Mouse (Mus musculus) megakaryocyte-erythroid progenitor cell, adult 5-6 weeks (primary cell): ENCODE measurements around the gene Palld. TPM values are rescaled to one million over a fixed set of nuclear protein-coding genes. Genes with fewer than 3 reads are reported as not detected.

ENCODE experiments used
- ATAC-seq: replicated peaks from 2 replicates; pipeline ENCODE4 v1.8.0; 2016; ENCODE audit warnings: mild to moderate bottlenecking, inconsistent platforms; ENCODE audit not compliant: severe bottlenecking, poor library complexity, low FRiP score, low TSS enrichment
- total RNA-seq, 2 experiments: library from RNA; stranded (forward) in 1 of 2; stranded (reverse) in 1 of 2; fragments of 200-1000, 215-1000 nt in 1 of 2; fragments of >200 nt in 1 of 2; fragmentation: Nextera tagmentation in 1 of 2; gene quantifications; 2 replicates each; pipeline ENCODE4 v1.2.3; 2014 to 2017

The Palld gene
- total RNA-seq, 2 experiments from 2014 or later, result 0.70 TPM; not detected in 1

DNA sequence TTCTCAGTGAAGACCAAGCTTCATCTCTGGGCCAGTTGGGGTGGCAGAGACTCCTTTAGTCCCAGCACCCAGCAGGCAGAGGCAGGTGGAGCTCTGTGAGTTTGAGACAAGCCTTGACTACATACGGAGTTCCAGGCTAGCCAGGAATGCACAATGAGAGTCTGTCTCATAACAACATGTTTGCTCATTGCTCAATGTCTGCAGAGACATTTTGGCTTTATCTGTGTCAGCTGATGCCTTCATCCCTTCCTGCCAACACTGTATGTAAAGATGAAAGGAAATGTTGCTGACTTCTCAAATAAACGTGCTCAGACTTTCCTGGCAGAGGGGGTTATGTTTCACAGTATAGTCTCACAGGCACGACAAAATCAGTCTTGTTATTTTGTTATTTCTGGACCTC, 401.6 kb downstream of the Palld start:
- no peak for ATAC-seq

DNA sequence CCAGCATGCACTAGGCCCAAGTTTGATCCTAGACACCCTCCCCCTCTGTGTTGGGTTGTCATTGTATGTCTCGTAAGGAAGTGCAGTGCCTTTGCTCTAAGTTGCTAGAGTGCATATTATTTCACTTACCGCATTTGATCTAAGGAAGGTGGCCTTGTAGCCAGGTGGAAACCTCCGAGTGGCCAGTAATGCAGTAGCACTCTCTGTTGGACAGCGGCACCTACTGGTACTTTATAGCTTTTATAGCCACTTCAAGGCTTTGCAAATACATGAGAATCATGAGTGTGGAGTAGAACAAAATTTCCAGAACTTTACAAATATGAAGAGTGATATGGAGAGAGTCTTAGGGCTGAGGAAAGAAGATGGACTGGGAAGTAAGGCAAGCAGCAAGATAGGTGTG, 403.5 kb downstream of the Palld start:
- ATAC-seq, result no peak

DNA sequence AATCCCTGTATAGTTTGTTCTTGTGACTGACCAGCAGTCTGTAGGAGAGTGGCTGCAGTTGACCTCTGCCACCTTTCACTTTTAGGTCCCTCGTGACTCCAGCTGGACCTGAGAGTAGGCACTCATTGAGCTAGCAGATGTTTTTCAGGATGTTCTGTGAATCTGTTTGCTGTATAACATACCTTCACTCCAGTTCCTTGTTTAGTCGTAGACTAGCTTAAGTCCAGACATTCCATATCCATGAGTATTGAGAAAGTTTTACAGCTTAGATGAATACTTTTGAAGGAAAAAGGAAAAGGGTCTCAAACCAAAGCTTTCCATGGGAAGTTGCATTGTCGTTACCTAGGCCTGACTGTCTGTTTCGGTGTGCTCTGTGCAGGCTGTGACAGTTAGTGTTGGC, 405.4 kb downstream of the Palld start:
- no peak for ATAC-seq

DNA sequence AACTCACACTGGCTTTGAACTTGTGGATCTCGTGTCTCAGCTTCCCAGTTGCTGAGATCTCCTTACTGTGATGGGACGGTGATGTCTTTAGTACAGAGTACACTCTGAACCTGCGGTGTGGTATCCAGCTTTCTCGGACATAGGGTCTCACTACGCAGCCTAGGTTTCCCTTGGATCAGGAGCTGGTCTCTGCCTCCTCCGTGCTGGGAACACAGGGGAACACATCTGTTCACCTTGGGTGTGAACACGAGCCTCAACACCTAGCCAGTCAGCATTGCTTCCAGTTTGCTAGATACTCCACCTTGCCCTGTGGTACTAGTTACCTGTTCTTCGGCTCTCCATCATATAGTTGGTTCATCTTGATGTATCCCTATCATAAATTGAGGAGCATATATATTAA, 413.9 kb downstream of the Palld start:
- ATAC-seq, result no peak

DNA sequence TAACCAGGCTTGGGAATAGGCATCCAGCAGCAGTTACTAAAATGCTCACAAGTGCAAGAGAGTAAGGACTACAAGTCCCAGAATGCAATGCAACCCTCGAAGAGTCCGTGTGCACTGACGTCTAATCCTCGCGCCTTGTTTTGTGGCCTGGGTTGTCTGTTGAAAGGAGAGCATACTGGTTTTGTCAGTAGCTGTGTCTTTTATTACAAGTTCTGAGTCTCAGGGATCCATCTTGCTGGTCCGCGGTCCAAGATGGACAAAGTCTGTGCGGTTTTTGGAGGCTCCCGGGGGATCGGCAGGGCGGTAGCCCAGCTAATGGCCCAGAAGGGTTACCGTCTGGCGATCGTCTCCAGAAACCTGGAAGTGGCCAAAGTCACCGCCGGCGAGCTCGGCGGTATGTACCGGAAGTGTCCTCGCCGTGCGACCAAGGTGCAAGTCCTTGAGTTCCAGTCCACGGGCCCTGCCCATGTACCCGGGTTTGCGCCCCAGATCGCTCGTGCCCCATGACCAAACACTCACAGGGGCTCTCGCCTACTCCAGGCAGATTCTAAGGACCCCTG, 414.8 kb downstream of the Palld start, which contains the start of gene Cbr4:
TSS of gene Cbr4 (plus strand) at position 138 of the 560 bp plus-strand sequence.
- ATAC-seq, result peak; percentile 99

DNA sequence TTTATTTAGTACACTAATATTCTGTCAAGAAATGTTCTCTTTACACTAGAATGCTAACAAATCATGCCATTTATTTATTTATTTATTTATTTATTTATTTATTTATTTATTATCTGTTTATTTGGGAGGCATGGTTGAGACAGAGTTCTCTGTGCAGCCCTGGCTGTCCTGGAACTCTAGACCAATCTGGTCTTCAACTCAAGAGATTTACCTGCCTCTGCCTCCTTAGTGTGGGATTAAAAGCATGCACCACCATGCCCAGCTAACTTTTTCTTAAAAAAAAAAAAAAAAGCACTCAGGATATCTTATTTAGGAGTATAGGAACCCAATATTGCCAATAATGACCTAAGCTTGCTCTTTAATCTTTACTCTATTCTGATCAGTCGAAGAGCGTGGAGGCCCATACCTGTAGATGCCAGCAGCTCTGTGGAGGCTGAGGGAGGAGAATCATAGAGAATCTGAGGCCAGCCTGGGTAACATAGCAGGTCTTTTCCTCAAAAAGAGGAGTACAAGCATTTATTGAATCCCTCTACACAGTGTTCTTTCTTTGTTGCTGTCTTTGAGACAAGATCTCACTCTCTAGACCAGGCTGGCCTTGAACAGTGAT, 415.5 kb downstream of the Palld start:
- ATAC-seq, result no peak

DNA sequence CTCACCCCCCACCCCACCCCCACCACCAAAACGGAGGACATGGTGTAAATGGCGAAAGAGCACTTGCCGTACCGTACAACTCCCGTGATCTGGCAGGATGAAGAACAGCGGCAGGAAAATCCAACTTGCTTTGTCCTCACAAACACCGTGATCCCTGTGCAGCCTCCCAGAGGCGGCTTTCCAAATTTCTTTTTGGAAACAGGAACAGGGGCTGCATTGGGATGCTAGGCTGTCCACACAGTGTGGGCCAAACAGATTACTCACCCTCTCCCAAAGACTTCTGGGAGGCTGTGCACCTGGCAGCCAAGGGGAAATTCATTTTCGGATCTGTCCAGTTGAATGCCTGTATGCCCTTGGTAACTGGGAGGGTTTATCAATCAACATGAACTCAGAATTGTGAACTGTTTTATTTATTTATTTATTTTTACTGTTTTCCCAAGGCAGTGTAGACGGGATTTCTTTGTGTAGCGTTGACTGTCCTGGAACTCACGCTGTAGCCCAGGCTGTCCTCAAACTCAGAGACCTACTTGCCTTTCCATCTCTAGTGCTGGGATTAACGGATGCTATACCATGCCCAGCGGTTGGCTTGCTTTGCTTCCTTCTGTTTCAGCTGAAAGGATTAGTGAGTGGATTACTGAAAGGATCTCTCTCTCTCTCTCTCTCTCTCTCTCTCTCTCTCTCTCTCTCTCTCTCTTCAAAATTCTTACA, 422.1 kb downstream of the Palld start:
- no peak; the same call in 1 of the 2 replicates for ATAC-seq

DNA sequence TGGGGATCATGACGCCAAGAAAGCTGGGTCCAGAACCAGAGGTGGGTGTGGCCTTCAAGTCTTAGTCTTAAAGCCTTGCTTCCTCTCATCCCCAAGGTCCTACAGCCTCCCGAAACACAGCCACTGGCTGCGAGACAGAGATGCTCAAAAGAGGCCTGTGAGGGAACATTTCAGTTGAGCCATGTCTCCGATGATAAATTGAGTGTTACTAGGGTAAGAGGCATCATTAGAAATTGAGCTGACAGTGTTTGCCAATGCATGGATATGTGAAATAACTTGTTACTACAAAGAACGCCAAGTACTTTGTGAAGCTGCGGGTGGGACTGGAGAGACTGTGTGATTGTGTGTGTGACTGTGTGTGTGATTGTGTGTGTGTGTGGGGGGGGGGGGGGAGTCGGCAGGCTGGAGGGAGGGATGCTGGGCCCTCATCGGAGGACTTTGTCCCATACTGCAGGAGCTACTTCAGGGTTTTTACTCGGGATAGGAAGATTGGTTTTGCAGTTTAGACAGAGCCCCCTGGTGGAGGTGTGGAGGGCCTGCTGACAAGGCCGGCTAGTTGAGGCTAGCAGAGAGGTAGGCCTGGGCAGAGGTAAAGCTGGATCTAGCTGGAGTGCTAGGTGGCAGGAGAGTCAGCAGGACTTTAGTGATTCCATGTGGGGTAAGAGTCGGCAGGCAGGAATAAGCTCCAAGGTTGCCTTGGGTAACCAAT, 422.8 kb downstream of the Palld start:
- ATAC-seq, result peak; percentile 94

DNA sequence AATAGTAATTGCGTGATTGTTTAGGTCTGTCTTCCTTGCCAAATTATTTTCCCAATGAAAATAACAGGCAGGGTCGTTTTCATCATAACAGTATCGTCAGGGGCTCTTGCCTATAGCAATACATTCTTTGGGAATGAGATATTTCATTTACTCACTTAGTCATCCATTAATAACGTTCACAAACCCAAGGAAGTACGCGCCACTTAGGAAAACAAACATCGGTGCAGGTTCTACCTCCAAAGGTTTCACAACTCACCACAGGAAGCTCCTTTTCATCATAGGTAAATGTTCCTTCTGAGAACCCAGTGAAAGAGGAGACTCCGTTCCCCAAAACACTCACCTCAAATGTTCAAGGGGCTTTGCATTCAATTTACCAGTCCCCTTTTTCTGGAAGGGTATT, 423.7 kb downstream of the Palld start:
- ATAC-seq, result no peak

DNA sequence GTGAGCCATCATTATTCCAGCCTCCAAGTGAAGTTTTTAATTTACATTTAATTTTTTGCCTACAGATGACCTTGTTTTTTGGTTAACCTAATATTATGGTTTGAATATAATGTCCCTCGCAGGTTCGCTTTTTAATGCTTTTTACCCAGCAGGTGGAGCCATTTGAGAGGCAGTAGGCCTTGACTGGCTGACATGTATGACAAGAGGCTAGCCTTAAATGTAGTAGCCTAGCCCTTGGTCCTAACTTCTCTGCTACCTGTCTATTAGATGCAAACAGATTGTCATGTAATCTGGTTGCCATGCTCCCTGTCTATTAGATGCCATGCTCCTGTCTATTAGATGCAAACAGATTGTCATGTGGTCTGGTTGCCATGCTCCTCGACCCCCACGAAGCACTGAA, 424.3 kb downstream of the Palld start:
- ATAC-seq, result no peak

DNA sequence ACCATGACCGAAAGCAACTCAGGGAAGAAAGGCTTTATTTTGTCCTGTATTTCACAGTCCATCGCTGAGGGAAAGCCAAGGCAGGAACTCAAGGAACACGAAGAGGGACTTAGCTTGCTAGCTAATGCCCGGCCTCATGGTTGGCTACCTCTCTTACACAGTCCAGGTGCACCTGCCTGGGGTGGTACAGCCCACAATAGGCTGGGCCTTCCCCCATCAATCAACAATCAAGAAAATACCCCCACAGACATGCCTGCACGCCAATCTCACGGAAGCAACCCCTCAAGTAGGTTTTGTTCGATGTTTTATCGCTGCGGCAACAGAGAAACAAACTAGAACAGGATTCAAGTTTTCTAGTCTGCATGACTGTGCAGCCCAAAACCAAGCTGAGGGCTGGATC, 426.3 kb downstream of the Palld start:
- ATAC-seq, result no peak

DNA sequence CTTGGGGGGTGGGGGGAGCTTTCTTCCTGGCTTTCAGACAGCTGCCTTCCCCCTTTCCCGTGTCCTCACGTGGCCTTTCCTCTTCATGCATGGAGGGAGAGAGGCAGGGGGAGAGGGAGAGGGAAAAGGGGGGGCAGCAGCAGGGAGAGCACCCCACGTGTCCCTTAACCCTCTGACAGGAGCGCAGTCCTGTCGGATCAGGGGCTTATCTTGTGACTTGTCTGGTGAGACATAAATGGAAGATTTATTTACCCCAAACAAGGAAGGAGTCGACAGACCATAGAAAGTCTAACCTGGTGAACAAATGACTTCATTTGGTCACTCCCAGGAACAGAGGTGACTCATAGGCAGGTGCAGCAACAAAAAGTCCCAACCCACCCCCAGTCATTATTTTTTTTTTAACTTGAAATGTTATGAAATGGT, 427.2 kb downstream of the Palld start:
- ATAC-seq, result no peak

DNA sequence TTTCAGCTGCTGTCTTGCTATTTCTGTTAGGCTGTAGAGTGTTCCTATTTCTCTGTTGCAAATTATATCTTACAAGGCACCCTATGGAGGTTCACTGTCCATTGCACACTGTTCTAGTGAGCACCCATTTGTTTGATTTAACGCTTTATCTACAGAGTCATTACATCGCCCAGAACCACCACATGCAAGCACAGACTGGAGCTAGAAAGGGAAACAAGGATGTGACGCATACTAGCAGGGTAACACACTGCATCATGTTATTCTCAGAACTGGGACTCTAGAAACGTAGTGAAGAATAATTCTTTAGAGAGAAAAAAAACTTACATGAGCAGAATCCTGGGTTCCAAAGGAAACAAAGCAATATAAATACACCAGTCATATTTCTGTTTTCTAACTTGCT, 432.3 kb downstream of the Palld start:
- no peak for ATAC-seq

DNA sequence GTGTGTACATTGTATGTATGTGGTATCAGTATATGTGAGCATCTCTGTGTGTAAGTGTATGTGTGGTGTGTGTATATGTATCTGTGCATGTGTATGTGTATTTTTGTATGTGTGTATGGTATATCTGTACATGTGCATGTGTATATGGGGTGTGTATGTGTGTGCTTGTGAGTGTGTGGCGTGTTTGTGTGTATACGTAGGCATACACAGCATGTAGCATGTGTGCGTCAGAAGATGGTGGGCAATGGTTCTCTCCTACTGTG, 435.0 kb downstream of the Palld start:
- no peak for ATAC-seq

DNA sequence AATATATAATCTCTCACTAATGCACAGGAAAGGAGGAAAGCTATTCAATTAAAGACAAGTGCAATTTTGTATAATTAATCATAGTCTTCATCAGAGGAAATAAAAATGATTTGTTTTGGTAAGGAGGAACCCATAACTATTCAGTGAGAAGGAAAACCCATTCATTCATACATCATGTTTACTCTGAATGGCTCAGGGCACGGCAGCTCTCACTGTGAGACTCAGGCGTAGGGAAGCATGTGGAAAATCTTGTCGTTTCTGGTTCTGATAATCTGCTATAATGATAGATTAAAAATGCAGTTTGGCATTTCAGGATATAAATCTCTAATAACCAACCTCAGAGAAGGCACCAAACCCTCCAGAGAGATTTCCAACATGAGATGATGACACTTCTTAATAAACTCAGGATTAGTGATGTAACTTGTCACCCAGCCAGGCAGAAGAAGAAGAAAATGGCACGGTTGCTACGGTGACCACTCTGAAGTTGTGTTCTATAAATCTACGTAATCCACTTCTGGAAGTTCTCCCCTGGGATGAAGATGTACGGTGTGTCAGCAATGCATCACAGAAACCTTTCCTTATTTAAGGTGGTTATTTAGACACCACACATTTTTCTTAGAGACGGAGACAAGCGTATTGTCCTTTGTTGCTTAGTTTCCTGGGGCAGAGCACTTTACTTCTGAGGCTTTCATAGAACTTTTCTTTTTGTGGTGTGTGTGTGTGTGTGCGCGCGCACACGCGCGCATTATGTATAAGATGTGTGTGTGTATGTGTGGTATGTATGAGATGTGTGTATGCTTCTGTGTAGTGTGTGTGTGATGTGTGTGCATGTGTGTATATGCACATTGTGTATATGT, 435.6 kb downstream of the Palld start:
- ATAC-seq, result no peak

DNA sequence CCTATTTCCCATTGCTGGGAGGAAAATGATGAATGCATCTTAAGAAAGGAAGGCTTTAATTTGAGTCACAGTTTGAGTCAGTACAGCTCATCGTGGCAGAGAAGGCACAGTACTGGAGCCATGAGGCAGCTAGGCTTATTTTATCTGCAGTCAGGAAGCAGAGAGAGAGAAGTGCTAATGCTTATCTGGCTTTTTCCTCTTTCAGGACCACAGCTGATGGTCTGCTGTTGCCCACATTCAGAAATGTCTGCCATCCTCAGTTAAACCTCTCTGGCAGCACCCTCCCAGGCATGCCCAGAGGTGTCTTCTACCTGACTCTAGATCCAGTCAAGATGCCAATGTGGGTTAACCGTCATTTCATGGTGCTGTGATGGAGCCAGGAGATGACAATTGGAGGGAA, 438.1 kb downstream of the Palld start:
- ATAC-seq, result 0 out of 2 replicates have a peak, but pooled peaks have one; percentile 47

DNA sequence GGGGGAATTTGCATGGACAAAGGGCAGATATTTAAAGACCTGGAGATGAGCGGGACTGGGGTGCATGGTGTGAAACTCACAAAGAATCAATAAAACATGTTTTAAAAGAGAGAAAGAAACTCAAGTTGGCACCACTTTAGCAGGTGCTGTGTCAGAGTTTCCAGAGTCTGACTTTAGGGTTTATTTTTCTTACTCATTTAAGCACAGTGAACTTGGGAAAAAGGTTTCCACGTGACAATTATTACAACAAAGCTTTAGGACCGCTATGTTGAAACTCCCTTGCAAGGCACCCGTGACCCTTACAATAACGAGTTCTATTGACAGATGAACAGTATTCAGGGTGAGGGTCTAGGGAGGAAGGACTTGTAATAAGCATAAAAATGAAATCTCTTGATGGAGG, 440.3 kb downstream of the Palld start:
- no peak for ATAC-seq
